Mouse (Mus musculus): ENCODE data around the gene Igsf3. TPM values are rescaled to one million over a fixed set of nuclear protein-coding genes. Genes with fewer than 3 reads are reported as not detected.

The Igsf3 gene
- total and polyA plus RNA-seq, 2 experiments from 2014 or later = 84.2 to 102 TPM

DNA sequence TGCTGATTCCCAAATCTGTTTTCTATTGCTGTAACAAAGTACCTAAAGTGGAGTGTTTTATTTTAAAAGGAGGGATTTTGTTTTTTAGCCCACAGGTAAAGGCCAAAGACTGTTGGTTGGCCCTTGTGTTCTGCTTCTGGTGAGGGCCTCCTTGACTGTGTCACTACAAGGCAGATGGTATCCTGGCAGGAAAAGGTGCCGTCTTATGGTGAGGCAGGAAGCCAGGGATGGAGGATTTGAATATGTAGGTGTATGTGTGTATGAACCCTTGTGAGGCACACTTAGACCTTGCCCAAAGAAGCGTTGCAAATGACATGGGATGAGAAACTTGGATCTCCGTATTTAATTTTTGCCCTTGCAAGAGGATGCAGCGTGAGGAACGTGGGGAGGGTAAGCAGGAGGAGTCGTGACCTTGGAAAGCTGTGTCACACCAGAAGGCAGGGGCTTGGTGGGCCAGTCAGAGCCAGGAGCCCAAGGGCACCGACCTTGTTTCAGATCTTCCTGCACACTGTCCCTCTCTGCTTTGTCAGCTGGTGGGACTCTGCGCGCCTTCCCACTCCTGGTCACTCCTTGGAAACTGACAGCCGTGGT is 47.5 kb downstream of the Igsf3 start:
- Histone ChIP-seq H3K27me3 (ENCODE audit: insufficient read depth, low read length) (no peaks in the 10 kb centered on the region), H3K4me1 (ENCODE audit: insufficient read depth, low read length) (no peaks in the 10 kb centered on the region), H3K4me2 (ENCODE audit: low read depth, low read length, poor library complexity, severe bottlenecking) (no peak overlapping the region), H3K4me3 (ENCODE audit: low read depth, low read length) (no peak overlapping the region), H3K27ac (ENCODE audit: low read depth, low read length) (no peak overlapping the region), H3K9ac (replicated peaks; ENCODE audit: low read length, poor library complexity, severe bottlenecking) (0 out of 2 replicates have a peak overlapping the region, but pooled peaks have one; percentile 19), H3K9me3 (ENCODE audit: low read length) (no peaks in the 10 kb centered on the region), H3K36me3 (ENCODE audit: insufficient read depth, low read length) (peaks cover 11% of the 10 kb centered on the region)
- WGBS = 73% methylated on average over 10 of the region's 10 CpGs
- no peak for ATAC-seq (ENCODE audit: low FRiP score)
- TF ChIP-seq CTCF (IDR thresholded peaks at IDR 0.05) = no peak
- DNase-seq (ENCODE audit: low spot score) = no peak

- Histone ChIP-seq H3K4me2 (ENCODE audit: low read depth, low read length, poor library complexity, severe bottlenecking) (no peak overlapping the region), H3K4me1 (ENCODE audit: insufficient read depth, low read length) (no peaks in the 10 kb centered on the region), H3K27ac (ENCODE audit: low read depth, low read length) (no peak overlapping the region), H3K9me3 (ENCODE audit: low read length) (no peaks in the 10 kb centered on the region), H3K4me3 (ENCODE audit: low read depth, low read length) (no peak overlapping the region), H3K36me3 (ENCODE audit: insufficient read depth, low read length) (peaks cover 31% of the 10 kb centered on the region), H3K9ac (replicated peaks; ENCODE audit: low read length, poor library complexity, severe bottlenecking) (no peak overlapping the region), H3K27me3 (ENCODE audit: insufficient read depth, low read length) (no peaks in the 10 kb centered on the region)
- ATAC-seq (ENCODE audit: low FRiP score) (no peak), DNase-seq (ENCODE audit: low spot score) (no peak)
- 90% methylated on average over 8 of the region's 8 CpGs for WGBS
- TF ChIP-seq CTCF (IDR thresholded peaks at IDR 0.05) = no peak
Observed at GRCm38 (mm10) chr3:101429982-101430754, 53.3 kb downstream of the Igsf3 start.

DNA sequence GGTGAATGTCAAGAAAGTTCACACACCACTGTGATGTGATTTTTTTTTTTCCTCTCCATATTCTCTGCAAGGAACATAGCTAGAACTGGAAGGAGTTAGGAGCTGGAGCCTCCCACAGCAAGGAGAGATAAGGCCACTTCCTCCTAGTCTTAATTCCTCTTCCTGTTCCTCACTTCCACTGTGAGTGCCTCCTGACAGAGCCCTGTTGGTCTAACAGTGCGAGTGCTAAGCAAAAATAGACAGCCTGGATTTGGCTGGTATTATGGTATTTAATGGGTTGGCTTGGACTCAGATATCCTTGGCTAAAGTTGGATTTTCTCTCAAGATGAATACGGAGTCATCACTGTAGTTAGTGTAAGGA is 53.9 kb downstream of the Igsf3 start:
- Histone ChIP-seq H3K27ac (ENCODE audit: low read depth, low read length) (no peak overlapping the region), H3K27me3 (ENCODE audit: insufficient read depth, low read length) (no peaks in the 10 kb centered on the region), H3K4me1 (ENCODE audit: insufficient read depth, low read length) (no peaks in the 10 kb centered on the region), H3K36me3 (ENCODE audit: insufficient read depth, low read length) (peaks cover 35% of the 10 kb centered on the region), H3K4me3 (ENCODE audit: low read depth, low read length) (no peak overlapping the region), H3K4me2 (ENCODE audit: low read depth, low read length, poor library complexity, severe bottlenecking) (no peak overlapping the region), H3K9me3 (ENCODE audit: low read length) (no peaks in the 10 kb centered on the region), H3K9ac (replicated peaks; ENCODE audit: low read length, poor library complexity, severe bottlenecking) (no peak overlapping the region)
- DNase-seq (ENCODE audit: low spot score) (no peak), ATAC-seq (ENCODE audit: low FRiP score) (no peak)
- TF ChIP-seq CTCF (IDR thresholded peaks at IDR 0.05) = no peak
- 74% methylated on average over 2 of the region's 2 CpGs for WGBS

GRCm38 (mm10) chr3:101435672-101436071 is 58.8 kb downstream of the Igsf3 start:
- 89% methylated on average over 8 of the region's 8 CpGs for WGBS
- ATAC-seq (ENCODE audit: low FRiP score) = no peak
- H3K36me3 ChIP-seq (ENCODE audit: insufficient read depth, low read length) = peaks cover 48% of the 10 kb centered on the region

GRCm38 (mm10) chr3:101436469-101436868 is 59.6 kb downstream of the Igsf3 start:
- TF ChIP-seq CTCF (IDR thresholded peaks at IDR 0.05) = no peak
- no peak for DNase-seq (ENCODE audit: low spot score)
- no peak overlapping the region for H3K4me3 ChIP-seq (ENCODE audit: low read depth, low read length)
- H3K9ac ChIP-seq (replicated peaks; ENCODE audit: low read length, poor library complexity, severe bottlenecking) = no peak overlapping the region
- peaks cover 51% of the 10 kb centered on the region for H3K36me3 ChIP-seq (ENCODE audit: insufficient read depth, low read length)
- no peaks in the 10 kb centered on the region for H3K4me1 ChIP-seq (ENCODE audit: insufficient read depth, low read length)
- no peaks in the 10 kb centered on the region for H3K9me3 ChIP-seq (ENCODE audit: low read length)
- WGBS = 79% methylated on average over 4 of the region's 4 CpGs
- H3K27ac ChIP-seq (ENCODE audit: low read depth, low read length) = no peak overlapping the region
- H3K27me3 ChIP-seq (ENCODE audit: insufficient read depth, low read length) = no peaks in the 10 kb centered on the region
- ATAC-seq (ENCODE audit: low FRiP score) = no peak
- H3K4me2 ChIP-seq (ENCODE audit: low read depth, low read length, poor library complexity, severe bottlenecking) = no peak overlapping the region

More at GRCm38 (mm10) chr3:101435672-101436071, 58.8 kb downstream of the Igsf3 start:
- Histone ChIP-seq H3K9me3 (ENCODE audit: low read length) (no peaks in the 10 kb centered on the region), H3K4me3 (ENCODE audit: low read depth, low read length) (no peak overlapping the region), H3K27me3 (ENCODE audit: insufficient read depth, low read length) (no peaks in the 10 kb centered on the region), H3K4me1 (ENCODE audit: insufficient read depth, low read length) (no peaks in the 10 kb centered on the region), H3K4me2 (ENCODE audit: low read depth, low read length, poor library complexity, severe bottlenecking) (no peak overlapping the region), H3K27ac (ENCODE audit: low read depth, low read length) (no peak overlapping the region), H3K9ac (replicated peaks; ENCODE audit: low read length, poor library complexity, severe bottlenecking) (no peak overlapping the region)
- no peak for TF ChIP-seq CTCF (IDR thresholded peaks at IDR 0.05)
- DNase-seq (ENCODE audit: low spot score) = no peak

GRCm38 (mm10) chr3:101437021-101437563 is 60.2 kb downstream of the Igsf3 start:
- no peak for TF ChIP-seq CTCF (IDR thresholded peaks at IDR 0.05)
- Histone ChIP-seq H3K4me3 (ENCODE audit: low read depth, low read length) (no peak overlapping the region), H3K9me3 (ENCODE audit: low read length) (no peaks in the 10 kb centered on the region), H3K27ac (ENCODE audit: low read depth, low read length) (no peak overlapping the region), H3K4me1 (ENCODE audit: insufficient read depth, low read length) (no peaks in the 10 kb centered on the region), H3K4me2 (ENCODE audit: low read depth, low read length, poor library complexity, severe bottlenecking) (no peak overlapping the region), H3K27me3 (ENCODE audit: insufficient read depth, low read length) (no peaks in the 10 kb centered on the region), H3K9ac (replicated peaks; ENCODE audit: low read length, poor library complexity, severe bottlenecking) (no peak overlapping the region), H3K36me3 (ENCODE audit: insufficient read depth, low read length) (peaks cover 47% of the 10 kb centered on the region)
- 83% methylated on average over 12 of the region's 12 CpGs for WGBS
- ATAC-seq (ENCODE audit: low FRiP score) (no peak), DNase-seq (ENCODE audit: low spot score) (no peak)

Measured in midbrain, postnatal 0 days (tissue).